Comparison of ENCODE assay signal across 8 mouse cellular contexts in genomic region chr10:121351066-121351581, GRCm38 (mm10). TPM values are rescaled to one million over a fixed set of nuclear protein-coding genes. Genes with fewer than 3 reads are reported as not detected.
DNase-seq lines count a peak whose midpoint lies in the region; ATAC-seq and TF ChIP-seq lines count a peak whose summit lies in the region.

Tbc1d30 (minus strand) TSS chr10:121351278.

- ATAC-seq in erythroblast, adult 5-6 weeks (replicated peaks; ENCODE audit: low FRiP score, poor library complexity, severe bottlenecking), result no peak
- ATAC-seq in forebrain, embryonic 13.5 days, result peak; percentile 57; the same call in 1 of the 2 replicates
- peak; percentile 70 for ATAC-seq in hindbrain, embryonic 11.5 days (ENCODE audit: low FRiP score)

- peak; percentile 59 for DNase-seq in hindbrain, embryonic 11.5 days (ENCODE audit: low spot score)
- DNase-seq in layer of hippocampus, postnatal 36 days, result no peak
- DNase-seq in lung, postnatal 25 days (ENCODE audit: low spot score), result peak; percentile 83

- H3K4me3 ChIP-seq in erythroblast, embryonic 14.5 days (replicated peaks), result peak within 1 kb of the TSS; percentile 39
- H3K4me3 ChIP-seq in bone marrow, adult 2 months (replicated peaks; ENCODE audit: control insufficient read depth, low read depth, low read length), result peak within 1 kb of the TSS; percentile 56
- H3K4me3 ChIP-seq in forebrain, embryonic 13.5 days, result peak within 1 kb of the TSS; percentile 50
- peak within 1 kb of the TSS; percentile 39 for H3K4me3 ChIP-seq in hindbrain, embryonic 11.5 days (ENCODE audit: low read depth, low read length)
- peak within 1 kb of the TSS; percentile 77 for H3K4me3 ChIP-seq in small intestine, adult 2 months (ENCODE audit: low read depth, low read length)

- peak within 1 kb of the TSS; percentile 61 for H3K9ac ChIP-seq in forebrain, embryonic 13.5 days
- H3K9ac ChIP-seq in hindbrain, embryonic 11.5 days (ENCODE audit: low read depth, low read length), result peak within 1 kb of the TSS; percentile 35; the same call in 1 of the 2 replicates

- peaks cover 5% of the 10 kb centered on the region for H3K4me1 ChIP-seq in erythroblast, embryonic 14.5 days (ENCODE audit: control insufficient read depth)
- H3K4me1 ChIP-seq in bone marrow, adult 2 months (ENCODE audit: control insufficient read depth, insufficient read depth, low read length), result no peaks in the 10 kb centered on the region; the same call in 1 of the 2 replicates
- H3K4me1 ChIP-seq in forebrain, embryonic 13.5 days, result peaks cover 13% of the 10 kb centered on the region
- H3K4me1 ChIP-seq in hindbrain, embryonic 11.5 days (replicated peaks; ENCODE audit: control insufficient read depth, insufficient read depth, low read length), result peaks cover 4% of the 10 kb centered on the region; the same call in 1 of the 2 replicates
- H3K4me1 ChIP-seq in small intestine, adult 2 months (ENCODE audit: control insufficient read depth, insufficient read depth, insufficient read length, low read length), result no peaks in the 10 kb centered on the region; the same call in 1 of the 2 replicates

- peaks cover 8% of the 10 kb centered on the region for H3K9me3 ChIP-seq in erythroblast, embryonic 14.5 days (ENCODE audit: control insufficient read depth, low read length)
- H3K9me3 ChIP-seq in forebrain, embryonic 13.5 days (replicated peaks), result no peaks in the 10 kb centered on the region
- no peaks in the 10 kb centered on the region for H3K9me3 ChIP-seq in hindbrain, embryonic 11.5 days (ENCODE audit: control insufficient read depth, low read length)

- TF ChIP-seq CTCF in bone marrow, adult 2 months (IDR thresholded peaks at IDR 0.05; ENCODE audit: control insufficient read depth, insufficient read depth, low read length), result no peak
- no peak for TF ChIP-seq CTCF in small intestine, adult 2 months (IDR thresholded peaks at IDR 0.05; ENCODE audit: extremely low read depth, insufficient read length, insufficient replicate concordance, low read depth, low read length)

- H3K36me3 ChIP-seq in erythroblast, embryonic 14.5 days (ENCODE audit: control insufficient read depth), result no peaks in the 10 kb centered on the region
- no peaks in the 10 kb centered on the region for H3K36me3 ChIP-seq in forebrain, embryonic 13.5 days (ENCODE audit: poor library complexity, severe bottlenecking)
- no peaks in the 10 kb centered on the region for H3K36me3 ChIP-seq in hindbrain, embryonic 11.5 days (ENCODE audit: control insufficient read depth, insufficient read depth, low read length)
- no peaks in the 10 kb centered on the region for H3K36me3 ChIP-seq in small intestine, adult 2 months (ENCODE audit: control insufficient read depth, insufficient read depth, low read length)

- peaks cover 46% of the 10 kb centered on the region for H3K27me3 ChIP-seq in erythroblast, embryonic 14.5 days (ENCODE audit: control insufficient read depth)
- peaks cover 38% of the 10 kb centered on the region for H3K27me3 ChIP-seq in forebrain, embryonic 13.5 days
- H3K27me3 ChIP-seq in hindbrain, embryonic 11.5 days (ENCODE audit: control insufficient read depth, insufficient read depth, low read length), result peaks cover 11% of the 10 kb centered on the region
- H3K27me3 ChIP-seq in small intestine, adult 2 months (ENCODE audit: control insufficient read depth, insufficient read depth, low read length), result no peaks in the 10 kb centered on the region; the same call in 1 of the 2 replicates

- H3K4me2 ChIP-seq in forebrain, embryonic 13.5 days, result peak within 1 kb of the TSS; percentile 93
- H3K4me2 ChIP-seq in hindbrain, embryonic 11.5 days (replicated peaks; ENCODE audit: low read depth, low read length), result peak within 1 kb of the TSS; percentile 86

- H3K27ac ChIP-seq in bone marrow, adult 2 months (ENCODE audit: control insufficient read depth, insufficient read depth, low read depth, low read length, poor library complexity), result no peak within 1 kb of the TSS; the same call in 1 of the 2 replicates
- H3K27ac ChIP-seq in forebrain, embryonic 13.5 days, result no peak within 1 kb of the TSS
- no peak within 1 kb of the TSS for H3K27ac ChIP-seq in hindbrain, embryonic 11.5 days (ENCODE audit: low read depth, low read length)
- peak within 1 kb of the TSS; percentile 19; the same call in 1 of the 2 replicates for H3K27ac ChIP-seq in small intestine, adult 2 months (ENCODE audit: insufficient read depth, low read depth, low read length)

- WGBS in bone marrow, adult 2 months, result under 1% methylated on average over 61 of the region's 61 CpGs
- WGBS in forebrain, embryonic 13.5 days, result under 1% methylated on average over 59 of the region's 61 CpGs
- WGBS in hindbrain, embryonic 11.5 days, result under 1% methylated on average over 58 of the region's 61 CpGs
- WGBS in small intestine, adult 2 months, result under 1% methylated on average over 61 of the region's 61 CpGs

- TF ChIP-seq POLR2A in bone marrow, adult 2 months (IDR thresholded peaks at IDR 0.05; ENCODE audit: borderline replicate concordance, control insufficient read depth, low read depth, low read length), result peak; percentile 4; the same call in 1 of the 2 replicates
- TF ChIP-seq POLR2A in small intestine, adult 2 months (IDR thresholded peaks at IDR 0.05; ENCODE audit: low read depth, low read length), result no peak

RNA-seq across cellular contexts. Expression of gene Tbc1d30, which starts in this region (rescaled TPM):
- not detected in 2 replicates for polyA plus RNA-seq in erythroblast, embryonic 14.5 days (2012)
- total RNA-seq in erythroblast, adult 5-6 weeks (2015; ENCODE audit: low replicate concordance), result 0.42 TPM in 1 of 2 replicates, not detected in the other
- 0.14 and 0.60 TPM in 2 replicates for total RNA-seq in erythroblast, adult 5-6 weeks (2017; ENCODE audit: low replicate concordance)
- polyA plus RNA-seq in bone marrow, adult 2 months (2011; ENCODE audit: insufficient read depth, insufficient read length, low replicate concordance, missing spikeins), result 0.52 TPM in 1 of 2 replicates, not detected in the other
- 5.0 and 6.2 TPM in 2 replicates for polyA plus RNA-seq in forebrain, embryonic 13.5 days (2015; fragmentation: Nextera tagmentation; extraction: Ambion mirVana)
- polyA plus RNA-seq in hindbrain, embryonic 11.5 days (2014; fragmentation: Nextera tagmentation; extraction: Ambion mirVana), result 4.7 and 6.1 TPM in 2 replicates
- total RNA-seq in layer of hippocampus, postnatal 36 days (2021), result 10 to 100 TPM; 32.2 to 41.7 TPM
- 4.3 and 5.5 TPM in 2 replicates for polyA plus RNA-seq in small intestine, adult 2 months (2012; rRNA removed)

Comparison
In these comparisons a context has a peak if more than half of its experiments do, and no peak if none do; other contexts are left out.
1. RNA of gene Tbc1d30 (total RNA-seq): 32.2 to 41.7 TPM in layer of hippocampus, postnatal 36 days; 0.14 to 0.60 TPM in erythroblast, adult 5-6 weeks; every median in the first group is over 10 times any median in the second.
2. DNase-seq: peak in hindbrain, embryonic 11.5 days (single experiment) and lung, postnatal 25 days (single experiment); none in layer of hippocampus, postnatal 36 days (0 of 2).
3. Peak in every context shown above with its lines, with median percentiles within 50 percentile points of each other: H3K4me3 ChIP-seq.